Mouse (Mus musculus): Measurements from ENCODE around the gene Ceacam15. TPM values are rescaled to one million over a fixed set of nuclear protein-coding genes. Genes with fewer than 3 reads are reported as not detected.

Gene Ceacam15
- not detected for polyA plus RNA-seq (2014; fragmentation: Illumina TruSeq; extraction: RNeasy Lipid Tissue Mini Kit (QIAGEN cat#74804); ENCODE audit: low replicate concordance)

DNA sequence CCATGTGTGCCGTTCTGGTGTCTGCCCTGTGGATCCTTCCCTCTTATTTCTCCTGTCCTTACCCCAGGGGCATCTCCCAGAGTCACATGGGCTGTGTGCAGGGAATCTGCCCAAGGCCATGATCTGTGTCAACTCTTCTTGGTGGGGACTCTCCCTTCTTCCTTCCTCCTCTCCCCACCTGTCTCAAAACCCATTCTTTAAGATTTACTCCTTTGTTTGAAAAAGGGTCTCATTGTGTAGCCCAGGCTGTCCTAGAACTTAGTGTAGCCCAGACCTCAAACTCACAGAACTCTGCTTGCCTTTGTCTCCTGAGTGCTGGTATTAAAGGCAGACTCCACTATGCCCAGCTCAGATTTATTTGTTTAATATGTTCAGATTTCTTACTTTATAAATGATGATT is at the start of gene Ceacam15:
Ceacam15 (minus strand) TSS at position 101 of the 400 bp plus-strand sequence.

DNA sequence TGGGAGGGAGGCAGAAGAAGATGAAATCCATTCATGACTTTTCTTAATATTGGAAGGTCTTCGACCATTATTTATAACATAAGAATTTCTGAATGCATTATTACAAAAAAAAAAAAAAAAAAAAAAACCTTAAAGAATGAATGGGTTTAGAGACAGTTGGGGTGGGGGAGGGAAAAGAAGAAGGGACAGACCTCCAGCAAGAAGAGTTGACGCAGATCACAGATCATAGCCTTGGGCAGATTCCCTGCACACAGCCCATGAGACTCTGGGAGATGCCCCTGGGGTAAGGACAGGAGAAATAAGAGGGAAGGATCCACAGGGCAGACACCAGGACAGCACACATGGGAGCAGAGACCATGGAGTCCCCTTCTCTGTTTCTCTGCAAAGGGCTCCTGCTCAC is 46.1 kb upstream of the Ceacam15 start, which contains the start of gene Ceacam9:
Ceacam9 (plus strand) TSS at position 301 of the 400 bp plus-strand sequence.

Other genes starting within 250 kb of the Ceacam15 start
- gene Tmem160, start 222.9 kb downstream of the Ceacam15 start, polyA plus RNA-seq (2014; fragmentation: Illumina TruSeq; extraction: RNeasy Lipid Tissue Mini Kit (QIAGEN cat#74804); ENCODE audit: low replicate concordance) = not detected
- not detected for gene Npas1, start 198.0 kb downstream of the Ceacam15 start, polyA plus RNA-seq (2014; fragmentation: Illumina TruSeq; extraction: RNeasy Lipid Tissue Mini Kit (QIAGEN cat#74804); ENCODE audit: low replicate concordance)
- gene Arhgap35, start 60.7 kb downstream of the Ceacam15 start, polyA plus RNA-seq (2014; fragmentation: Illumina TruSeq; extraction: RNeasy Lipid Tissue Mini Kit (QIAGEN cat#74804); ENCODE audit: low replicate concordance) = 5.0 TPM
- gene Ceacam9, start 46.2 kb upstream of the Ceacam15 start, polyA plus RNA-seq (2014; fragmentation: Illumina TruSeq; extraction: RNeasy Lipid Tissue Mini Kit (QIAGEN cat#74804); ENCODE audit: low replicate concordance) = not detected
- 62.1 TPM for gene Ap2s1, start 62.7 kb upstream of the Ceacam15 start, polyA plus RNA-seq (2014; fragmentation: Illumina TruSeq; extraction: RNeasy Lipid Tissue Mini Kit (QIAGEN cat#74804); ENCODE audit: low replicate concordance)
- gene Slc1a5, start 105.6 kb upstream of the Ceacam15 start, polyA plus RNA-seq (2014; fragmentation: Illumina TruSeq; extraction: RNeasy Lipid Tissue Mini Kit (QIAGEN cat#74804); ENCODE audit: low replicate concordance) = 17.6 TPM
- 8.1 TPM for gene Strn4, start 140.2 kb upstream of the Ceacam15 start, polyA plus RNA-seq (2014; fragmentation: Illumina TruSeq; extraction: RNeasy Lipid Tissue Mini Kit (QIAGEN cat#74804); ENCODE audit: low replicate concordance)
- gene Fkrp, start 141.0 kb upstream of the Ceacam15 start, polyA plus RNA-seq (2014; fragmentation: Illumina TruSeq; extraction: RNeasy Lipid Tissue Mini Kit (QIAGEN cat#74804); ENCODE audit: low replicate concordance) = 2.6 TPM
- 0.59 TPM for gene Prkd2, start 167.2 kb upstream of the Ceacam15 start, polyA plus RNA-seq (2014; fragmentation: Illumina TruSeq; extraction: RNeasy Lipid Tissue Mini Kit (QIAGEN cat#74804); ENCODE audit: low replicate concordance)
- gene Dact3, start 199.6 kb upstream of the Ceacam15 start, polyA plus RNA-seq (2014; fragmentation: Illumina TruSeq; extraction: RNeasy Lipid Tissue Mini Kit (QIAGEN cat#74804); ENCODE audit: low replicate concordance) = 0.93 TPM
- gene Gng8, start 216.1 kb upstream of the Ceacam15 start, polyA plus RNA-seq (2014; fragmentation: Illumina TruSeq; extraction: RNeasy Lipid Tissue Mini Kit (QIAGEN cat#74804); ENCODE audit: low replicate concordance) = not detected
- 0.59 TPM for gene Ptgir, start 230.8 kb upstream of the Ceacam15 start, polyA plus RNA-seq (2014; fragmentation: Illumina TruSeq; extraction: RNeasy Lipid Tissue Mini Kit (QIAGEN cat#74804); ENCODE audit: low replicate concordance)
- 15.4 TPM for gene Calm3, start 248.4 kb upstream of the Ceacam15 start, polyA plus RNA-seq (2014; fragmentation: Illumina TruSeq; extraction: RNeasy Lipid Tissue Mini Kit (QIAGEN cat#74804); ENCODE audit: low replicate concordance)

Data from small intestine, adult 10 weeks (tissue).